Mouse (Mus musculus) kidney, adult 18-20 months (tissue): ENCODE data around the gene Polr3a.
"Not testable (repeated sequence)": the region's sequence is repeated elsewhere in the genome, so short reads cannot be mapped to it uniquely, and the experiment has no call there.

Source experiments
- DNase-seq: peaks from one replicate; pipeline ENCODE4 v3.0.0; 2021

Gene Polr3a

GRCm38 (mm10) chr14:24491266-24491981 lies 4.6 kb upstream of the Polr3a start:
- no peak for DNase-seq

- peak; percentile 98 for DNase-seq
Measured at GRCm38 (mm10) chr14:24490468-24491265, 3.8 kb upstream of the Polr3a start.

- DNase-seq, result not testable (repeated sequence)
Measured at GRCm38 (mm10) chr14:24489772-24490171, 2.9 kb upstream of the Polr3a start.

- DNase-seq, result peak; percentile 44
Measured at GRCm38 (mm10) chr14:24486241-24486767, 554 bp downstream of the Polr3a start.

- DNase-seq, result no peak
Measured at GRCm38 (mm10) chr14:24468806-24469205, 18.1 kb downstream of the Polr3a start.

GRCm38 (mm10) chr14:24458191-24458590 lies 28.7 kb downstream of the Polr3a start:
- DNase-seq, result no peak

GRCm38 (mm10) chr14:24443529-24443928 lies 43.3 kb downstream of the Polr3a start:
- DNase-seq, result not testable (repeated sequence)
